9 mouse cellular contexts compared by ENCODE assay signal in the genomic region with DNA sequence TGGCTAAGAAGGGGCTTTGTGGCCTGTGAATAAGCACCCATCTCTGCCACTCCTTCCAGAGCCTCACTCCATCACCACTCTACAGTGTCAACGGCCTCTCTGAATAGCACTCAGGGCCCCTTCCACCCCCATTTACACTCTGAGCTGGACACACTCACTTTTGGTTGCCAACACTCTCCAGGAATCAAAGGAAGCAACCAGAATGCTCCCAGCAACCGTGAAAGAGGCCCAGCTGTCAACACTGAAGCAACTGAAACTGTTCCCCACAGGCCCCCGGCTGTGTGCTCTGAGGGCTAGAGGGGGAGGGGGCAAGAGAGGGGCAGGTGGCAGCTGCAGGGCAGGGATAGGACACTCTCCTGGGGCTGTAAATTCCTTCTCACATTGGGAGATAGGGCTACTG. TPM values are rescaled to one million over a fixed set of nuclear protein-coding genes. Genes with fewer than 3 reads are reported as not detected.
A peak's percentile ranks its signal among the peaks of the same experiment; 100 is the strongest.
DNase-seq lines count a peak whose midpoint lies in the region; ATAC-seq and TF ChIP-seq lines count a peak whose summit lies in the region.
"Had no signal": no experiment of that assay in that cellular context is flagged by ENCODE, and none has a peak within 500 bp of the region (broad histone marks: within the 10 kb centered on the region; RNA-seq: fewer than 3 reads in every experiment).

No protein-coding gene starts in this region.

- H3K9ac ChIP-seq in forebrain, embryonic 16.5 days (replicated peaks; ENCODE audit: low read depth, low read length), result no peak overlapping the region
- H3K9ac ChIP-seq in midbrain, embryonic 13.5 days (replicated peaks), result peak overlapping the region; percentile 40; the same call in 1 of the 2 replicates
- H3K9ac ChIP-seq: intestine, embryonic 15.5 days had no signal

- H3K36me3 ChIP-seq in forebrain, embryonic 16.5 days (ENCODE audit: control insufficient read depth, insufficient read depth), result no peaks in the 10 kb centered on the region
- peaks cover 8% of the 10 kb centered on the region for H3K36me3 ChIP-seq in midbrain, embryonic 13.5 days
- H3K36me3 ChIP-seq: intestine, embryonic 15.5 days had no signal

- WGBS in lung, adult 2 months, result 23% methylated on average over 3 of the region's 3 CpGs
- WGBS in forebrain, embryonic 16.5 days, result 6% methylated on average over 3 of the region's 3 CpGs
- 10% methylated on average over 3 of the region's 3 CpGs for WGBS in midbrain, embryonic 13.5 days

- peak overlapping the region; percentile 62 for H3K27ac ChIP-seq in forebrain, embryonic 16.5 days (ENCODE audit: low read length)
- H3K27ac ChIP-seq in midbrain, embryonic 13.5 days, result peak overlapping the region; percentile 86
- H3K27ac ChIP-seq: intestine, embryonic 15.5 days had no signal

- no peak overlapping the region for H3K4me2 ChIP-seq in forebrain, embryonic 16.5 days (ENCODE audit: low read length)
- no peak overlapping the region; the same call in 1 of the 2 replicates for H3K4me2 ChIP-seq in midbrain, embryonic 13.5 days (replicated peaks)
- H3K4me2 ChIP-seq: intestine, embryonic 15.5 days had no signal

- peak; percentile 37 for DNase-seq in lung, postnatal 36 days
- DNase-seq in lung, adult 2 months, result no peak
- DNase-seq in thymus, postnatal 4 days, result peak; percentile 77
- no peak for DNase-seq in urinary bladder, postnatal 14 days (ENCODE audit: low spot score)
- no peak for DNase-seq in left cerebral cortex, adult 8-10 months (ENCODE audit: low spot score in 2 of 2)
- DNase-seq in T-cell, adult 2 months (ENCODE audit: low spot score), result no peak

- no peaks in the 10 kb centered on the region for H3K9me3 ChIP-seq in forebrain, embryonic 16.5 days (ENCODE audit: control insufficient read depth, low read length)
- no peaks in the 10 kb centered on the region for H3K9me3 ChIP-seq in midbrain, embryonic 13.5 days
- H3K9me3 ChIP-seq: intestine, embryonic 15.5 days had no signal

- no peak for TF ChIP-seq POLR2A in lung, adult 2 months (IDR thresholded peaks at IDR 0.05; ENCODE audit: borderline replicate concordance, extremely low read depth, low read depth, low read length)

- peak; percentile 80 for ATAC-seq in forebrain, embryonic 16.5 days
- ATAC-seq in midbrain, embryonic 13.5 days, result peak; percentile 79
- ATAC-seq: intestine, embryonic 15.5 days had no signal

- no peaks in the 10 kb centered on the region; the same call in 1 of the 2 replicates for H3K4me1 ChIP-seq in lung, adult 2 months (ENCODE audit: control insufficient read depth, insufficient read depth, low read length)
- peaks cover 32% of the 10 kb centered on the region for H3K4me1 ChIP-seq in forebrain, embryonic 16.5 days (replicated peaks; ENCODE audit: control insufficient read depth, insufficient read depth, low read length)
- H3K4me1 ChIP-seq in midbrain, embryonic 13.5 days (replicated peaks), result peaks cover 44% of the 10 kb centered on the region

- no peaks in the 10 kb centered on the region for H3K27me3 ChIP-seq in forebrain, embryonic 16.5 days (replicated peaks; ENCODE audit: control insufficient read depth, insufficient read depth, low read length)
- H3K27me3 ChIP-seq in midbrain, embryonic 13.5 days, result no peaks in the 10 kb centered on the region
- H3K27me3 ChIP-seq: intestine, embryonic 15.5 days had no signal

- no peak overlapping the region for H3K4me3 ChIP-seq in lung, adult 2 months (replicated peaks; ENCODE audit: extremely low read depth, low read depth, low read length)
- no peak overlapping the region for H3K4me3 ChIP-seq in forebrain, embryonic 16.5 days (replicated peaks; ENCODE audit: low read length)
- H3K4me3 ChIP-seq in midbrain, embryonic 13.5 days (replicated peaks), result no peak overlapping the region
- H3K4me3 ChIP-seq: intestine, embryonic 15.5 days had no signal

- no peak for TF ChIP-seq CTCF in lung, adult 2 months (IDR thresholded peaks at IDR 0.05; ENCODE audit: insufficient read depth, low read length)

RNA-seq across cellular contexts. Expression of gene Gper1, which starts 4.3 kb away (rescaled TPM):
- polyA plus RNA-seq in lung, adult 2 months (2012; rRNA removed), result 2.7 and 3.3 TPM in 2 replicates
- polyA plus RNA-seq in forebrain, embryonic 16.5 days (2015; fragmentation: Nextera tagmentation; extraction: Ambion mirVana), result 8.7 and 9.0 TPM in 2 replicates
- 6.0 and 7.5 TPM in 2 replicates for polyA plus RNA-seq in midbrain, embryonic 13.5 days (2015; fragmentation: Nextera tagmentation; extraction: Ambion mirVana)
- total RNA-seq in left cerebral cortex, adult 8-10 months (2022), result 1 to 10 TPM; 2.5 to 3.7 (median 3.3) TPM

RNA-seq across cellular contexts. Expression of gene C130050O18Rik, which starts 13.6 kb away (rescaled TPM):
- 7.2 and 9.0 TPM in 2 replicates for polyA plus RNA-seq in lung, adult 2 months (2012; rRNA removed)
- polyA plus RNA-seq in forebrain, embryonic 16.5 days (2015; fragmentation: Nextera tagmentation; extraction: Ambion mirVana), result 0.21 and 0.37 TPM in 2 replicates
- polyA plus RNA-seq in midbrain, embryonic 13.5 days (2015; fragmentation: Nextera tagmentation; extraction: Ambion mirVana), result 0.13 TPM in 1 of 2 replicates, not detected in the other
- 1 to 10 TPM in 1 of 4 experiments, under 1 TPM in 3; 0.32 to 1.5 (median 0.70) TPM for total RNA-seq in left cerebral cortex, adult 8-10 months (2022)

RNA-seq across cellular contexts. Expression of gene Gpr146, which starts 41.1 kb away (rescaled TPM):
- 75.7 and 93.4 TPM in 2 replicates for polyA plus RNA-seq in lung, adult 2 months (2012; rRNA removed)
- polyA plus RNA-seq in forebrain, embryonic 16.5 days (2015; fragmentation: Nextera tagmentation; extraction: Ambion mirVana), result 1.5 and 1.8 TPM in 2 replicates
- 1.7 TPM in 2 replicates for polyA plus RNA-seq in midbrain, embryonic 13.5 days (2015; fragmentation: Nextera tagmentation; extraction: Ambion mirVana)
- 10 to 100 TPM; 15.9 to 17.1 (median 16.4) TPM for total RNA-seq in left cerebral cortex, adult 8-10 months (2022)

RNA-seq across cellular contexts. Expression of gene 3110082I17Rik, which starts 41.7 kb away (rescaled TPM):
- 12.2 and 14.0 TPM in 2 replicates for polyA plus RNA-seq in lung, adult 2 months (2012; rRNA removed)
- polyA plus RNA-seq in forebrain, embryonic 16.5 days (2015; fragmentation: Nextera tagmentation; extraction: Ambion mirVana), result 21.4 and 22.7 TPM in 2 replicates
- polyA plus RNA-seq in midbrain, embryonic 13.5 days (2015; fragmentation: Nextera tagmentation; extraction: Ambion mirVana), result 17.3 and 19.5 TPM in 2 replicates
- total RNA-seq in left cerebral cortex, adult 8-10 months (2022), result 10 to 100 TPM; 12.6 to 16.6 (median 15.2) TPM

Comparison
In these comparisons a context has a peak if more than half of its experiments do, and no peak if none do; other contexts are left out.
1. DNase-seq: peak in lung, postnatal 36 days (single experiment) and thymus, postnatal 4 days (single experiment); none in lung, adult 2 months (single experiment), urinary bladder, postnatal 14 days (single experiment), left cerebral cortex, adult 8-10 months (0 of 2) and T-cell, adult 2 months (single experiment).
2. RNA of gene Gpr146, which starts 41.1 kb away (polyA plus RNA-seq): 75.7 to 93.4 TPM in lung, adult 2 months; 1.5 to 1.8 TPM in forebrain, embryonic 16.5 days and 1.7 TPM in midbrain, embryonic 13.5 days; every median in the first group is over 10 times any median in the second.